ENCODE assay signal across 8 mouse cellular contexts in genomic region chr14:20930481-20931391, GRCm38 (mm10). TPM values are rescaled to one million over a fixed set of nuclear protein-coding genes. Genes with fewer than 3 reads are reported as not detected.
DNase-seq lines count a peak whose midpoint lies in the region; ATAC-seq and TF ChIP-seq lines count a peak whose summit lies in the region.

No protein-coding gene starts in this region.

- peaks cover 38% of the 10 kb centered on the region for H3K4me1 ChIP-seq in heart, postnatal 0 days (ENCODE audit: control insufficient read depth, insufficient read depth)
- H3K4me1 ChIP-seq in limb, embryonic 13.5 days: peaks cover 15% of the 10 kb centered on the region
- H3K4me1 ChIP-seq in midbrain, postnatal 0 days (ENCODE audit: insufficient read depth, low read length): peaks cover 6% of the 10 kb centered on the region; the same call in 1 of the 2 replicates

- no peaks in the 10 kb centered on the region for H3K36me3 ChIP-seq in heart, postnatal 0 days (replicated peaks; ENCODE audit: control insufficient read depth, insufficient read depth, low read length)
- H3K36me3 ChIP-seq in limb, embryonic 13.5 days: no peaks in the 10 kb centered on the region
- no peaks in the 10 kb centered on the region for H3K36me3 ChIP-seq in midbrain, postnatal 0 days (ENCODE audit: insufficient read depth, low read length)

- no peaks in the 10 kb centered on the region for H3K27me3 ChIP-seq in heart, postnatal 0 days (ENCODE audit: control insufficient read depth, insufficient read depth, low read length)
- H3K27me3 ChIP-seq in limb, embryonic 13.5 days: no peaks in the 10 kb centered on the region
- no peaks in the 10 kb centered on the region for H3K27me3 ChIP-seq in midbrain, postnatal 0 days (ENCODE audit: insufficient read depth, low read length)

- peak; percentile 61; the same call in 1 of the 2 replicates for TF ChIP-seq EP300 in heart, postnatal 0 days (IDR thresholded peaks at IDR 0.05; ENCODE audit: low read depth)

- peak overlapping the region; percentile 99 for H3K9ac ChIP-seq in heart, postnatal 0 days (replicated peaks; ENCODE audit: low read depth, low read length)
- peak overlapping the region; percentile 83 for H3K9ac ChIP-seq in limb, embryonic 13.5 days
- peak overlapping the region; percentile 85 for H3K9ac ChIP-seq in midbrain, postnatal 0 days (replicated peaks; ENCODE audit: low read length, poor library complexity, severe bottlenecking)

- peak overlapping the region; percentile 99 for H3K27ac ChIP-seq in heart, postnatal 0 days (ENCODE audit: low read depth)
- peak overlapping the region; percentile 78 for H3K27ac ChIP-seq in limb, embryonic 13.5 days
- H3K27ac ChIP-seq in midbrain, postnatal 0 days (ENCODE audit: low read depth, low read length): no peak overlapping the region

- H3K4me3 ChIP-seq in heart, postnatal 0 days (ENCODE audit: low read depth, low read length): peak overlapping the region; percentile 100
- peak overlapping the region; percentile 92 for H3K4me3 ChIP-seq in limb, embryonic 13.5 days
- peak overlapping the region; percentile 88 for H3K4me3 ChIP-seq in midbrain, postnatal 0 days (ENCODE audit: low read depth, low read length)

- 2% methylated on average over 8 of the region's 8 CpGs for WGBS in heart, postnatal 0 days
- 24% methylated on average over 8 of the region's 8 CpGs for WGBS in limb, embryonic 13.5 days
- WGBS in midbrain, postnatal 0 days: 45% methylated on average over 8 of the region's 8 CpGs

- no peaks in the 10 kb centered on the region for H3K9me3 ChIP-seq in heart, postnatal 0 days (replicated peaks; ENCODE audit: control insufficient read depth, low read length)
- no peaks in the 10 kb centered on the region for H3K9me3 ChIP-seq in limb, embryonic 13.5 days
- H3K9me3 ChIP-seq in midbrain, postnatal 0 days (ENCODE audit: low read length): no peaks in the 10 kb centered on the region

- TF ChIP-seq CTCF in heart, postnatal 0 days (IDR thresholded peaks at IDR 0.05; ENCODE audit: low read depth): no peak
- no peak for TF ChIP-seq CTCF in midbrain, postnatal 0 days (IDR thresholded peaks at IDR 0.05)

- DNase-seq in cerebellum, adult 11 months: peak; percentile 18
- no peak for DNase-seq in cerebellum, postnatal 25 days
- peak; percentile 14 for DNase-seq in embryo, embryonic 10 days (ENCODE audit: low spot score)
- peak; percentile 76 for DNase-seq in heart, postnatal 0 days (ENCODE audit: low spot score)
- no peak for DNase-seq in midbrain, postnatal 0 days (ENCODE audit: low spot score)
- DNase-seq in urinary bladder, adult 18-20 months (ENCODE audit: low spot score in 2 of 2): no peak
- no peak for DNase-seq in spleen, postnatal 10 days (ENCODE audit: low spot score in 2 of 2)

- H3K4me2 ChIP-seq in heart, postnatal 0 days (ENCODE audit: low read depth, low read length): peak overlapping the region; percentile 85
- H3K4me2 ChIP-seq in limb, embryonic 13.5 days (replicated peaks): peak overlapping the region; percentile 93
- H3K4me2 ChIP-seq in midbrain, postnatal 0 days (ENCODE audit: low read depth, low read length, poor library complexity, severe bottlenecking): peak overlapping the region; percentile 74

- peak; percentile 4; the same call in 1 of the 2 replicates for ATAC-seq in heart, postnatal 0 days (ENCODE audit: insufficient read depth, low read depth)
- no peak for ATAC-seq in limb, embryonic 13.5 days (ENCODE audit: low FRiP score, low read depth)
- no peak for ATAC-seq in midbrain, postnatal 0 days (ENCODE audit: low FRiP score)

RNA-seq across cellular contexts. Expression of gene Vcl, which starts 1.5 kb away (rescaled TPM):
- 124 and 140 TPM in 2 replicates for total RNA-seq in heart, postnatal 0 days (2014; rRNA removed; ENCODE audit: low replicate concordance)
- 42.3 and 50.2 TPM in 2 replicates for polyA plus RNA-seq in heart, postnatal 0 days (2015; fragmentation: Nextera tagmentation; extraction: Ambion mirVana)
- polyA plus RNA-seq in limb, embryonic 13.5 days (2015; fragmentation: Nextera tagmentation; extraction: Ambion mirVana): 47.7 and 58.8 TPM in 2 replicates
- 21.6 and 25.7 TPM in 2 replicates for total RNA-seq in midbrain, postnatal 0 days (2014; rRNA removed)
- 8.1 and 8.6 TPM in 2 replicates for polyA plus RNA-seq in midbrain, postnatal 0 days (2015; fragmentation: Nextera tagmentation; extraction: Ambion mirVana)

Comparison
In these comparisons a context has a peak if more than half of its experiments do, and no peak if none do; other contexts are left out.
1. DNase-seq: peak in cerebellum, adult 11 months (single experiment), embryo, embryonic 10 days (single experiment) and heart, postnatal 0 days (single experiment); none in cerebellum, postnatal 25 days (0 of 2), midbrain, postnatal 0 days (single experiment), urinary bladder, adult 18-20 months (0 of 2) and spleen, postnatal 10 days (0 of 2).
2. Peak in every context shown above with its lines, with median percentiles within 50 percentile points of each other: H3K4me2 ChIP-seq, H3K4me3 ChIP-seq and H3K9ac ChIP-seq.